Mouse (Mus musculus): ENCODE data around the gene Fgfr1op2.

GRCm38 (mm10) chr6:146641621-146642210 is 64.7 kb downstream of the Fgfr1op2 start:
- no peak for TF ChIP-seq POLR2A (IDR thresholded peaks at IDR 0.05; ENCODE audit: insufficient read depth, low read length)
- no peak for TF ChIP-seq CTCF (IDR thresholded peaks at IDR 0.05; ENCODE audit: low read depth, low read length)
- TF ChIP-seq EP300 (IDR thresholded peaks at IDR 0.05; ENCODE audit: insufficient read depth, low read depth, low read length): no peak
